Comparison of ENCODE assay signal across 10 mouse cellular contexts in genomic region chr15:89322670-89323522, GRCm38 (mm10). TPM values are rescaled to one million over a fixed set of nuclear protein-coding genes. Genes with fewer than 3 reads are reported as not detected.
DNase-seq lines count a peak whose midpoint lies in the region; ATAC-seq and TF ChIP-seq lines count a peak whose summit lies in the region.
"Had no signal": no experiment of that assay in that cellular context is flagged by ENCODE, and none has a peak within 500 bp of the region (broad histone marks: within the 10 kb centered on the region; RNA-seq: fewer than 3 reads in every experiment).

TSS of gene Adm2 (plus strand) at chr15:89322720.

- H3K9me3 ChIP-seq in heart, embryonic 10.5 days = no peaks in the 10 kb centered on the region
- no peaks in the 10 kb centered on the region for H3K9me3 ChIP-seq in ES-Bruce4 (replicated peaks; ENCODE audit: control insufficient read depth, insufficient read depth, low read length, poor library complexity, severe bottlenecking)
- no peaks in the 10 kb centered on the region for H3K9me3 ChIP-seq in liver, embryonic 14.5 days (ENCODE audit: control insufficient read depth, low read length)

- peak within 1 kb of the TSS; percentile 57 for H3K4me3 ChIP-seq in heart, embryonic 10.5 days
- H3K4me3 ChIP-seq in heart, adult 2 months = no peak within 1 kb of the TSS
- peak within 1 kb of the TSS; percentile 71 for H3K4me3 ChIP-seq in ES-Bruce4 (ENCODE audit: low read depth, low read length)
- peak within 1 kb of the TSS; percentile 51 to 56 for H3K4me3 ChIP-seq in liver, embryonic 14.5 days (ENCODE audit: insufficient read depth in 1 of 2, low read depth in 2 of 2, low read length in 2 of 2)

- H3K27ac ChIP-seq in heart, embryonic 10.5 days = peak within 1 kb of the TSS; percentile 70
- H3K27ac ChIP-seq in heart, adult 2 months = no peak within 1 kb of the TSS
- H3K27ac ChIP-seq in ES-Bruce4 (ENCODE audit: insufficient read depth, low read length) = no peak within 1 kb of the TSS
- H3K27ac ChIP-seq in liver, embryonic 14.5 days = no peak within 1 kb of the TSS

- no peak for TF ChIP-seq EP300 in heart, adult 2 months (IDR thresholded peaks at IDR 0.05; ENCODE audit: insufficient read depth, low read depth, low read length)
- TF ChIP-seq EP300 in ES-Bruce4 (IDR thresholded peaks at IDR 0.05; ENCODE audit: insufficient read depth, low read depth, low read length) = no peak
- TF ChIP-seq EP300 in liver, embryonic 14.5 days (IDR thresholded peaks at IDR 0.05; ENCODE audit: low read depth) = no peak

- H3K4me2 ChIP-seq in liver, embryonic 14.5 days (ENCODE audit: low read depth) = peak within 1 kb of the TSS; percentile 59

- H3K27me3 ChIP-seq in heart, embryonic 10.5 days (ENCODE audit: insufficient read depth, poor library complexity, severe bottlenecking) = peaks cover 29% of the 10 kb centered on the region; the same call in 1 of the 2 replicates
- H3K27me3 ChIP-seq in heart, adult 2 months (ENCODE audit: control insufficient read depth, insufficient read depth, low read length) = peaks cover 3% of the 10 kb centered on the region; the same call in 1 of the 2 replicates
- H3K27me3 ChIP-seq in ES-Bruce4 (ENCODE audit: control insufficient read depth, insufficient read depth, low read length, poor library complexity, severe bottlenecking) = no peaks in the 10 kb centered on the region
- H3K27me3 ChIP-seq in liver, embryonic 14.5 days (ENCODE audit: control insufficient read depth, insufficient read depth, low read length) = no peaks in the 10 kb centered on the region; the same call in 1 of the 2 replicates

- no peak for TF ChIP-seq POLR2A in heart, adult 2 months (IDR thresholded peaks at IDR 0.05; ENCODE audit: insufficient read depth, low read depth, low read length)
- TF ChIP-seq POLR2A in ES-Bruce4 (IDR thresholded peaks at IDR 0.05; ENCODE audit: insufficient read depth, low read length) = peak; percentile 34

- 0 out of 2 replicates have a peak, but pooled peaks have one; percentile 6 for ATAC-seq in granulocyte monocyte progenitor cell, adult 5-6 weeks (replicated peaks; ENCODE audit: poor library complexity, severe bottlenecking)
- peak; percentile 41; the same call in 1 of the 2 replicates for ATAC-seq in liver, embryonic 14.5 days (ENCODE audit: insufficient read depth)

- no peaks in the 10 kb centered on the region for H3K79me2 ChIP-seq in heart, adult 2 months (replicated peaks; ENCODE audit: control insufficient read depth, insufficient read depth, low read length)

- H3K9ac ChIP-seq in heart, adult 2 months (ENCODE audit: low read depth, low read length) = no peak within 1 kb of the TSS
- H3K9ac ChIP-seq in ES-Bruce4 (ENCODE audit: low read depth, poor library complexity, severe bottlenecking) = peak within 1 kb of the TSS; percentile 41
- peak within 1 kb of the TSS; percentile 51 for H3K9ac ChIP-seq in liver, embryonic 14.5 days (replicated peaks)

- H3K36me3 ChIP-seq in heart, embryonic 10.5 days = no peaks in the 10 kb centered on the region
- H3K36me3 ChIP-seq in heart, adult 2 months (ENCODE audit: control insufficient read depth, insufficient read depth, low read length) = no peaks in the 10 kb centered on the region
- no peaks in the 10 kb centered on the region for H3K36me3 ChIP-seq in ES-Bruce4 (ENCODE audit: control insufficient read depth, insufficient read depth, low read length, poor library complexity, severe bottlenecking)
- no peaks in the 10 kb centered on the region for H3K36me3 ChIP-seq in liver, embryonic 14.5 days (replicated peaks; ENCODE audit: control insufficient read depth, insufficient read depth, low read depth)

- intact Hi-C loops in heart, adult 2 months (cut with DNase I) = no loop called here

- no peak for DNase-seq in heart, embryonic 10.5 days (ENCODE audit: low spot score)
- no peak for DNase-seq in heart, adult 2 months
- DNase-seq in liver, embryonic 14.5 days (ENCODE audit: low read depth in 3 of 3, low spot score in 3 of 3) = no peak
- DNase-seq in left cerebral cortex, adult 18-20 months (ENCODE audit: low spot score in 2 of 2) = no peak
- DNase-seq in layer of hippocampus, adult 11-12 months (ENCODE audit: low spot score) = no peak
- no peak for DNase-seq in left cerebral cortex, adult 11 months (ENCODE audit: low spot score)
- DNase-seq: B cell, adult 2 months; spleen, adult 18-20 months had no signal

- TF ChIP-seq CTCF in heart, adult 2 months (IDR thresholded peaks at IDR 0.05) = no peak
- TF ChIP-seq CTCF in ES-Bruce4 (IDR thresholded peaks at IDR 0.05; ENCODE audit: low read depth, low read length) = no peak
- TF ChIP-seq CTCF in liver, embryonic 14.5 days (IDR thresholded peaks at IDR 0.05; ENCODE audit: low read depth) = no peak

- WGBS in heart, embryonic 10.5 days = 5% methylated on average over 26 of the region's 26 CpGs
- WGBS in heart, adult 2 months = 6% methylated on average over 26 of the region's 26 CpGs
- 14% methylated on average over 26 of the region's 26 CpGs for WGBS in liver, embryonic 14.5 days (ENCODE audit: insufficient replicate concordance)

- peaks cover 11% of the 10 kb centered on the region for H3K4me1 ChIP-seq in heart, embryonic 10.5 days
- no peaks in the 10 kb centered on the region for H3K4me1 ChIP-seq in heart, adult 2 months (ENCODE audit: control insufficient read depth, insufficient read depth, low read length)
- H3K4me1 ChIP-seq in ES-Bruce4 (ENCODE audit: control insufficient read depth, insufficient read depth, low read length) = no peaks in the 10 kb centered on the region
- peaks cover 4 to 13% of the 10 kb centered on the region in 2 experiments; a peak in 3 of 4 replicates for H3K4me1 ChIP-seq in liver, embryonic 14.5 days (replicated peaks; ENCODE audit: control insufficient read depth in 2 of 2, insufficient read depth in 2 of 2, low read length in 1 of 2)

RNA-seq across cellular contexts. Expression of gene Adm2, which starts in this region (rescaled TPM):
- 0.39 and 0.65 TPM in 2 replicates for polyA plus RNA-seq in heart, embryonic 10.5 days (2016; fragmentation: Nextera tagmentation; extraction: Ambion mirVana)
- total RNA-seq in heart, adult 2 months (2021) = not detected
- polyA plus RNA-seq in heart, adult 2 months (2012; rRNA removed) = not detected in 2 replicates
- polyA plus RNA-seq in ES-Bruce4 (2011; ENCODE audit: insufficient read depth, insufficient read length, low read depth, missing spikeins) = 1.1 TPM in 1 of 2 replicates, not detected in the other
- not detected in 2 replicates for total RNA-seq in granulocyte monocyte progenitor cell, adult 5-6 weeks (2014; fragmentation: Nextera tagmentation)
- total RNA-seq in granulocyte monocyte progenitor cell, adult 5-6 weeks (2017) = not detected in 2 replicates
- polyA plus RNA-seq in liver, embryonic 14.5 days (2012; rRNA removed) = 2.5 and 2.7 TPM in 2 replicates
- 1.2 and 1.6 TPM in 2 replicates for polyA plus RNA-seq in liver, embryonic 14.5 days (2014; fragmentation: Nextera tagmentation; extraction: Ambion mirVana)
- not detected for total RNA-seq in left cerebral cortex, adult 18-20 months (2021)

Comparison
In these comparisons a context has a peak if more than half of its experiments do, and no peak if none do; other contexts are left out.
1. Peak in ATAC-seq in granulocyte monocyte progenitor cell, adult 5-6 weeks; RNA of the gene not detected or under 1 TPM.